Mouse (Mus musculus): ENCODE measurements at regions not wholly inside any gene's neighbourhood (a gene's known extent, or its start where the extent isn't known, plus 50 kb on each side); places are given as distances from the start of the nearest gene placed in this dataset.

DNA sequence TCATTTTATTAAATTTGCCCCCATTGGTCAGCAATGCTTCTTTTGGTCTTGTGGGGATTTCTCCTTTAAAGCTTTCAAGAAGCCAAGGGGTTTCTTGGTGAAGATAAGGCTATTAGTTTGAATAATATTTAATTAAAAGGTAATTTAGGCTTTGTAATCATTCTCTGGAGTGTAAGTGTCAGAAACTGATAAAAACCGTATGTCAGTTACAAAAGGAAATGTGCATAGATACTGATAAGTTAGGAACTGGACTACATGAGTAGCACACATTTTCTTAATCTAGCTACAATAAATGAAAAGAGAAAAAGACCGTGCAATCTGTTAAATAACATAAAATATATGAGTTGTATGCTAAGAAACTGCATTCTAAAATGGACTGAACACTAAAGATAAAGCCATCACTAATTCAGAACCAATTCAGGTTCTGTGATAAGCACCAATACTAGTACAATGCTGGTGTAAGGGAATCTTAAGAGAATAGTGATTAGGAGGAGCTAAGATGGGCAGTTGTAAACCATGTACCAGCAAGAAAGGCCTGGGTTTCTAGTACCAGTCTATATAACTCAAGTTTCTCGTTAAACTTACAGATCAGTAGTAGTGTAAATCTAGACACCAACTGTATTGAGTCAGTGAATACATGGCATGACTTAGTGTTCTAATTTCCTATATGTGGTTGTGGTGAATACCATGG, 416.5 kb upstream of the Cdh9 start:
- H3K27ac ChIP-seq (ENCODE audit: low read length), result peak overlapping the region; percentile 72
- no peak overlapping the region for H3K9ac ChIP-seq (ENCODE audit: low read depth, low read length)
- 22% methylated on average over 3 of the region's 3 CpGs for WGBS (ENCODE audit: insufficient replicate concordance)
- no peaks in the 10 kb centered on the region; the same call in 1 of the 2 replicates for H3K4me1 ChIP-seq (ENCODE audit: control insufficient read depth, low read depth, low read length)
- peak overlapping the region; percentile 9; the same call in 1 of the 2 replicates for H3K4me2 ChIP-seq (ENCODE audit: low read depth, low read length)
- no peaks in the 10 kb centered on the region for H3K36me3 ChIP-seq (ENCODE audit: control insufficient read depth, insufficient read depth)
- no peak overlapping the region for H3K4me3 ChIP-seq (ENCODE audit: low read depth, low read length)
- peak; percentile 73 for ATAC-seq (ENCODE audit: low read depth)
- no peaks in the 10 kb centered on the region for H3K9me3 ChIP-seq (replicated peaks; ENCODE audit: control insufficient read depth, low read length)
- no peaks in the 10 kb centered on the region for H3K27me3 ChIP-seq (ENCODE audit: control insufficient read depth, insufficient read depth, low read depth, low read length)

GRCm38 (mm10) chr15:16312721-16313120, 415.8 kb upstream of the Cdh9 start:
- Histone ChIP-seq H3K4me3 (ENCODE audit: low read depth, low read length) (no peak overlapping the region), H3K4me2 (ENCODE audit: low read depth, low read length) (no peak overlapping the region), H3K27ac (ENCODE audit: low read length) (no peak overlapping the region; the same call in 1 of the 2 replicates), H3K27me3 (ENCODE audit: control insufficient read depth, insufficient read depth, low read depth, low read length) (no peaks in the 10 kb centered on the region), H3K36me3 (ENCODE audit: control insufficient read depth, insufficient read depth) (no peaks in the 10 kb centered on the region), H3K9me3 (replicated peaks; ENCODE audit: control insufficient read depth, low read length) (no peaks in the 10 kb centered on the region), H3K4me1 (ENCODE audit: control insufficient read depth, low read depth, low read length) (no peaks in the 10 kb centered on the region; the same call in 1 of the 2 replicates), H3K9ac (ENCODE audit: low read depth, low read length) (no peak overlapping the region)
- no peak for ATAC-seq (ENCODE audit: low read depth)

DNA sequence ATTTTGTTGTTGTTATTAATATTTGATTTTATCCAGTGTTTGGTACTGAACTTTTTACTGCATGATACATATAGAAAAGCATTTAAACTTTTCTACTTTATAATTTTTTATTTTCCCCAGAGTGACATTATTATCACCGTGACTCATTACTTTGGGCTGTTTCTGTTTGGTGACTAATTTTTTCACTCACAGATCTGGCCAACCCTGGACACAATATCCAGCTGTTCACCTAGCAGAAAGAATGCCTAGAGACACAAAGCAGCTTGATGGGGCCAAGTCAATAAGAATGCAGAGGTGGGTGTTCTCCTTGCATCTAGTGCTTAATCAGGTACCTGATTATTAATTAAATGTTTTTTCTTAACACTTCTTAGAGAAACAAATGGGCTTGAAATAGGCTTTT, 414.7 kb upstream of the Cdh9 start:
- no peak for ATAC-seq (ENCODE audit: low read depth)
- WGBS (ENCODE audit: insufficient replicate concordance), result 67% methylated on average over 1 of the region's 1 CpGs
- Histone ChIP-seq H3K4me2 (ENCODE audit: low read depth, low read length) (no peak overlapping the region), H3K27ac (ENCODE audit: low read length) (0 out of 2 replicates have a peak overlapping the region, but pooled peaks have one; percentile 40), H3K9ac (ENCODE audit: low read depth, low read length) (no peak overlapping the region), H3K9me3 (replicated peaks; ENCODE audit: control insufficient read depth, low read length) (no peaks in the 10 kb centered on the region), H3K4me3 (ENCODE audit: low read depth, low read length) (no peak overlapping the region), H3K4me1 (ENCODE audit: control insufficient read depth, low read depth, low read length) (no peaks in the 10 kb centered on the region; the same call in 1 of the 2 replicates), H3K36me3 (ENCODE audit: control insufficient read depth, insufficient read depth) (no peaks in the 10 kb centered on the region), H3K27me3 (ENCODE audit: control insufficient read depth, insufficient read depth, low read depth, low read length) (no peaks in the 10 kb centered on the region)

GRCm38 (mm10) chr15:16314606-16315005, 413.9 kb upstream of the Cdh9 start:
- Histone ChIP-seq H3K4me2 (ENCODE audit: low read depth, low read length) (no peak overlapping the region), H3K27me3 (ENCODE audit: control insufficient read depth, insufficient read depth, low read depth, low read length) (no peaks in the 10 kb centered on the region), H3K36me3 (ENCODE audit: control insufficient read depth, insufficient read depth) (no peaks in the 10 kb centered on the region), H3K4me1 (ENCODE audit: control insufficient read depth, low read depth, low read length) (no peaks in the 10 kb centered on the region; the same call in 1 of the 2 replicates), H3K4me3 (ENCODE audit: low read depth, low read length) (no peak overlapping the region), H3K9ac (ENCODE audit: low read depth, low read length) (no peak overlapping the region), H3K9me3 (replicated peaks; ENCODE audit: control insufficient read depth, low read length) (no peaks in the 10 kb centered on the region), H3K27ac (ENCODE audit: low read length) (peak overlapping the region; percentile 81)
- peak; percentile 84 for ATAC-seq (ENCODE audit: low read depth)
- 38% methylated on average over 6 of the region's 6 CpGs for WGBS (ENCODE audit: insufficient replicate concordance)

DNA sequence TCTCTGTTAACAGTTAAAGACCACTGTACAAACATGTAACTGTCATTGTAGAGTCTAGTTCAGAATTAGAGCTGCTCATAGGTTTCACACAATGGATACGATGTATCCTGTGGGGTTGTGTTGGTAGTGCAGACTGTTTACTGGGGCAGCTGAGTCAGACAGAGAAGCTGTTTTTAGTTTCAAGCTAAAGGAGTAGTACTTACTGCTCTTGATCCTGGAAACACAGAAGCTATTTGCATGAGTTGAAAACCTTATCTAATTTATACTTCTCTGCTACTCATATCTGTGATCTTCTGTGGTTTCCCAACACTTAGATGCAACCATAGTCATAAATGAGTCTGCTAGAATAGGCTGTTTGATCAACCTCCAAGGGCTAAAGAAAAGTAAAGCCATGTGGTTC, 413.5 kb upstream of the Cdh9 start:
- H3K4me2 ChIP-seq (ENCODE audit: low read depth, low read length), result no peak overlapping the region
- no peak overlapping the region for H3K4me3 ChIP-seq (ENCODE audit: low read depth, low read length)
- ATAC-seq (ENCODE audit: low read depth), result peak; percentile 64
- no peak overlapping the region for H3K9ac ChIP-seq (ENCODE audit: low read depth, low read length)
- H3K27me3 ChIP-seq (ENCODE audit: control insufficient read depth, insufficient read depth, low read depth, low read length), result no peaks in the 10 kb centered on the region
- peak overlapping the region; percentile 61 for H3K27ac ChIP-seq (ENCODE audit: low read length)
- no peaks in the 10 kb centered on the region for H3K9me3 ChIP-seq (replicated peaks; ENCODE audit: control insufficient read depth, low read length)
- WGBS (ENCODE audit: insufficient replicate concordance), result 39% methylated on average over 1 of the region's 1 CpGs
- H3K4me1 ChIP-seq (ENCODE audit: control insufficient read depth, low read depth, low read length), result no peaks in the 10 kb centered on the region; the same call in 1 of the 2 replicates
- no peaks in the 10 kb centered on the region for H3K36me3 ChIP-seq (ENCODE audit: control insufficient read depth, insufficient read depth)

- Histone ChIP-seq H3K4me1 (ENCODE audit: control insufficient read depth, low read depth, low read length) (no peaks in the 10 kb centered on the region), H3K27me3 (ENCODE audit: control insufficient read depth, insufficient read depth, low read depth, low read length) (no peaks in the 10 kb centered on the region), H3K9me3 (replicated peaks; ENCODE audit: control insufficient read depth, low read length) (no peaks in the 10 kb centered on the region), H3K36me3 (ENCODE audit: control insufficient read depth, insufficient read depth) (no peaks in the 10 kb centered on the region), H3K27ac (ENCODE audit: low read length) (no peak overlapping the region), H3K9ac (ENCODE audit: low read depth, low read length) (no peak overlapping the region), H3K4me3 (ENCODE audit: low read depth, low read length) (no peak overlapping the region), H3K4me2 (ENCODE audit: low read depth, low read length) (no peak overlapping the region)
- no peak for ATAC-seq (ENCODE audit: low read depth)
- 27% methylated on average over 2 of the region's 2 CpGs for WGBS (ENCODE audit: insufficient replicate concordance)
These were observed 402.2 kb upstream of the Cdh9 start for GRCm38 (mm10) chr15:16326327-16326726.

Measured in liver, embryonic 16.5 days (tissue).